Mouse (Mus musculus) liver, embryonic 14.5 days (tissue): Measurements from ENCODE around the gene Pcp2.

ENCODE experiments used
- CTCF ChIP-seq: IDR thresholded peaks from 2 replicates; pipeline ENCODE4 v1.5.1; 2016; ENCODE audit warnings: antibody characterized with exemption, low read depth, control low read depth
- EP300 ChIP-seq: IDR thresholded peaks from 2 replicates; pipeline ENCODE4 v1.6.1; 2016; ENCODE audit warnings: antibody characterized with exemption, low read depth

DNA sequence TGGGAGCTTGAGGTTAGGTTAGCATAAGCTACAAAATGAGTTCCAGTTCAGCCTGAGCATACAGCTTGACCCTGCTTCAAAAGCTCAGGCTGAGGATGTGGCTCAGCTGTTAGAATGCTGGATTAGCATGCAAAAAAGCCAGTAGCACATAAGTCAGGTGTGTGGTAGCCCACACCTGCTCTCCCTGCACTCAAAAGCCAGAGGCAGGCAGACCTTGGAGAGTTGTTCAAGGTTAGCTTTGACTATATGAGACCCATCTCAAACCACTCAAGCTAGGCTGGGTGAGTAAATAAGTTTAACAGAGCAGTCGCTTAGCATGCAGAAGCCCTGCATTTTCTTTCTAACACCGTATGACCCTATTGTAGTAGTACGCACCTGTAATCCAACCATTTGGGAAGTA is 50.8 kb downstream of the Pcp2 start:
- TF ChIP-seq CTCF (no peak), EP300 (no peak)
